Mouse (Mus musculus): ENCODE results near the gene Cdc27.

Cdc27 gene

DNA sequence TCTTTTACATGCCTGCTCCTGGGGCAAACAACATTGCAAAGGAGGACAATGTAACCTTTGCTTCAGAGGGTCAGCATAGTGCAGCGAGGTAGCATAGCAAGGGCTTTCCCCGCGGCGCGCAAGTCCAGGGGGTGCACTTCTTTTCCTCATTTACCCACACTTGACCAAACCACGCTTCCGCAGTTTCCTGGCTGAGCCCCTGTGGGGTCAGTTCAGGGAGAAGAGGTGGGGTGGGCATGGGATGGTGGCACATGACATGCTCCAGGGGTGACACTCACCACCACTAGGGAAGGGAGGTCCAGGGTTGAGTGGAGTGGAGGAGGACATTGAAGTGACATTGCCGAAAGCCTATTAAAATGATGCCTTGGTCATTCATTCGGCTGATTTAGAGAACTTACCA lies 28.7 kb upstream of the Cdc27 start:
- TF ChIP-seq GATA4 (IDR thresholded peaks at IDR 0.05; ENCODE audit: insufficient replicate concordance, low read length), result no peak

DNA sequence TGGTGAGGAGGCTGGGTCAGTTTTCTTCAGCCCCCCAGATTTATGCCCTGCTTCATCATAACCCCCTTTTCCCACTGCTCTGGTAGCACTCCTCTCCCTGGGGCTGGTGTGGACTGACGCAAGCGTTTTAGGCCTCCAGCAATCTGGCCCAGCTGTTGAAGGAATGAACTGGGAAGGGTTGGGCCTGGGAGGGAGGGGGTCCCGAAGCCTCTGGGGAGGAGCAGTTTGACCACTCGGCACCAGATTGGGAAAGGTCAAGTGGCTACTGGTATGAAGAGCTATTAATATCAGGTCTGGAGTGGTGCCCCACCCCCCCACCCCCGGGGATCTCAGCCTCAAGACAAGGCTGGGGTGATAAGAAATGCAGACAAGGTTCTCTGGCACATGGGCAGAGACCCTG lies 27.7 kb upstream of the Cdc27 start:
- no peak for TF ChIP-seq GATA4 (IDR thresholded peaks at IDR 0.05; ENCODE audit: insufficient replicate concordance, low read length)

DNA sequence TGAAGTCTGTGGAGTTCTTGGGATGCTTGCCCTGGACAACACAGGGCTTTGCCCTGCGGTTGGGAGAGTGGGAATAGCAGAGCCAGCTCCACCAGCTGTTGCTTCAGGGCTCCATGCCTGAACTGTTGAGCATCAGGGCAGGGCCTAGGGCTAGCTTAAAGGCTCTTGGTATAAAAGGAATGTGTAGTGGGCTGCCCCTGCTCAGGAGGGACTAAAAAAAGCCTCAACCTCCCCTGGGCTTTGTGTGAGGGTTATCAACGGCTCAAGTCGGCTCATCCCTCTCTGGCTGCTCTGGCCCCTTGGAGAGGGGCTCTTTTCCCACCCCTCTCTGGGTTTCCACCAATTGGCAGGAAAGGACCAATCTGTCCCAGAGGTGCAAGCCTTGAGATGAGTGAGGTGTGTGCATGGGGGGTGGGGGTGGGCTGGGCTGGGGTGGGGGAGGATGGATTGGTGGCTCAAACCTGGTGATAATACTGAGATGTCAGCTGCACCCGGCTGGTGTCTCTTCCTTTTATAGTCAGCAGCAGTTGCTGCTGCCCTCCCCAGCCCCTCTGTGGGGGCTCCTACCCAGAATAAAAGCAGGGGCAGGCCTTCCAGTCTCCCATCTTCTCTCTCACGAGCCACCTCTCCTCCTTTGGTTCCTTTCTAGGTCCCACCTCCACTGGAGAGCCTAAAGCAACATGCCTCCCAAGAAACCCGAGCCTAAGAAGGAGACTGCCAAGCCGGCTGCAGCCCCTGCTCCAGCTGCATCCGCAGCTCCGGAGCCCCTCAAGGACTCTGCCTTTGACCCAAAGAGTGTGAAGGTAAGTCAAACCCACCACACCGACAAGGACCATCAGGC lies 26.6 kb upstream of the Cdc27 start:
- no peak for TF ChIP-seq GATA4 (IDR thresholded peaks at IDR 0.05; ENCODE audit: insufficient replicate concordance, low read length)

DNA sequence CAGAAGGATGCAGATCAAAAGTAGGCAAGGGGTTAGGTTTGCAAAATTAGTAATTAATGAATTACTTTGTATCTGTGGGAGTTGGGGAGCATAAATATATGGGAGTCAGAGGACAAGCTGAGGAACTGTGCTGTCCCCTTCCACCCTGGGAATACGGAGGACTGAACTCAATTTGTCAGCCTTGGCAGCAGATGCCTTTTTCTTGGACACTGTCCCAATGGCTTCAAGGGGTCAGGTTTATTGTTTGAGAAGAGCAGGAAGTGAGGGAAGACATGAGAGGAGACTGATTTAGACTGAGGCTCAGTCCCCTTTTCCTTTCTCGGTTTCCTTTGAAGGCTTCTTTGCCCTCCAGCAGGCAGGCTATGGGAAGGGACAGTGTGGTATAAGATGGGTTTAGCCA lies 22.1 kb upstream of the Cdc27 start:
- TF ChIP-seq GATA4 (IDR thresholded peaks at IDR 0.05; ENCODE audit: insufficient replicate concordance, low read length), result no peak

DNA sequence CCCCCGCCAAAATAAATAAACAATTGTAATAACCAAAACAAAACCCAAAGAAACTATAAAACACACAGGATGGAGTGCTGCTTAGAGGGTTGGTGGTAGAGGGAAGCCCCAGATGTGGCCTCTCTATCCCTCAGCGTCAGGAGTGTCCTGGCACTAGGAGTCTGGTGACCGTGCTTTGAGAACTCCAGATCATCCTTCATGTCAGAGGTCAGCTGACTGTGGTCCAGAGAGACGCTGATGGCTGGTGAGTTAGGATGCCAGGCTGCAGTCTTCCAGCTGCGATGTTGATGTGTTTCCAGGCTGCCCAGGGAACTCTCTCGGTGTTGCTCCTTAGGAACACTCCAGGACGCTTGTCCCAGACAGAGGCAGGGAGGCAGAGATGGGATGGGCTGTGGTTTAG lies 21.7 kb upstream of the Cdc27 start:
- TF ChIP-seq GATA4 (IDR thresholded peaks at IDR 0.05; ENCODE audit: insufficient replicate concordance, low read length), result no peak

DNA sequence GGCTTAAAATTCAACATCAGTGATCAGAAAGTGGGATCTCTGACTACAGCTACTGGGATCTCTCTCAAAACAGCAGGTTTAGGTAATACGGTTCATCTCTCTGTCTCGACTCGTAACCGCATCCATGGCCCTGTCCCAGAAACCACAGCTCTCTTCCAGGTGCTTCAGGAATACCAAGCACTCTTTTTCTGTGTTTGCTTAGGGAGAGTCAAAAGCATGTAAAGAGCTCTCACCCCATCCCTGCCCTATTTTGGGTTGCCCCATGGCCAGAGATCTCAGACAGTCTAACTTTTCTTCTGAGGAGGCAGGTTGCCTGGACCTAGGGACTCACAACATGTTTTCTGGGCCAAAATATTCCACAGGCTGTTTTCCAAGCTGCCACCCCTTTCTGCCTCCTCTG lies 17.9 kb upstream of the Cdc27 start:
- no peak for TF ChIP-seq GATA4 (IDR thresholded peaks at IDR 0.05; ENCODE audit: insufficient replicate concordance, low read length)

DNA sequence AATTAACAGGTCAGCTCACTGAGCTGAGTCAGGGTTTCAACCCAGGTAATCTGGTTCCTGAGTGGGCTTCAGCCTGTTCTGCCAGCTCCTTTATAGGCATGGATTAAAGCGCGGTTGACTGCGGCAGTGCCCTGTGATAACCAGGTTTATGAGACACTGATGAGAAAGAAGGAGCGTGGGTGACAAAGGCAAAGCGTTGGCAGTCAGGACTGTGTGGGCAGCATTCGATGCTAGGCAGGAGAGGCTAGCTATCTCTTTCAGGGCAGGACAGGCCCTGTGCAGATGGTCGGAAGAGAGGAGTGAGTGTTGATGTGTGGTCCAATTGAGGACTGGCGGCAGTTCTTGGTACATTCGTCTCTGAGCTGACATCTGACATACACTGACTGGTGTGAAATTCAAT lies 17.3 kb upstream of the Cdc27 start:
- no peak for TF ChIP-seq GATA4 (IDR thresholded peaks at IDR 0.05; ENCODE audit: insufficient replicate concordance, low read length)

DNA sequence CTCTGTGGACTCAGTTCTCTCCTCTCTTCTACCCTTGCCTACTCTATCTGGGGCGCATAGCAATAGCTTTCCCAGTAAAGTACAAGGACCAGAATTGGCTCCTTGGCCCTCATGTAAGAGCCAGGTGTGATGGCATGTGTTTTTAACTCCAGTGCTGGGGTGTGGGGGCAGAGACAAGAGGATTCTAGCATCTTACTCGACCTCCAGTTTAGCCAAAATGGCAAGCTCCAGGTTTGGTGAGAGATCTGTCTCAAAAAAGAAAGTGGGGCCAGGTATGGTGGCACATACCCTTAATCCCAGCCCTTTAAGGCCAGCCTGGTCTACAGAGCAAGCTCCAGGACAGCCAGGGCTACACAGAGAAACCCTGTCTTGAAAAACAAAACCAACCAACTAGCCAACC lies 16.4 kb upstream of the Cdc27 start:
- no peak for TF ChIP-seq GATA4 (IDR thresholded peaks at IDR 0.05; ENCODE audit: insufficient replicate concordance, low read length)

DNA sequence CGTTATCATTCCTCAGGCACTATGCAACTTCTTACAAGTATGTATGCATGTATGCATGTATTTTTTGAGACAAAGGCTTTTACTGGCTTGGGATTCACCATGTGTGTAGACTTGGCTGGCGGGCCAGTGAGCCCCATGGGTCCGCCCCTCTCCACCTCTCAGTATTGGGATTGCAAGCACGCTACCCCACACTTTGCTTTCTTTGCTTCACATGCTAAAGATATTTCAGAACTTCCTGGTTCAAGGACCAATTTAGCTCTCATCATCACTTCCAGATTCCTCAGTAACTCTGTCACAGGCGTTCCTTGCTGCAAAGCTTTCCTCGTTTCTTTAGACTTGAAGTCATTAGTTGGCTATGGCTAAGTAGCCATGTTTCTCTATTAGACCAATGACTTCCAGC lies 15.7 kb upstream of the Cdc27 start:
- no peak for TF ChIP-seq GATA4 (IDR thresholded peaks at IDR 0.05; ENCODE audit: insufficient replicate concordance, low read length)

DNA sequence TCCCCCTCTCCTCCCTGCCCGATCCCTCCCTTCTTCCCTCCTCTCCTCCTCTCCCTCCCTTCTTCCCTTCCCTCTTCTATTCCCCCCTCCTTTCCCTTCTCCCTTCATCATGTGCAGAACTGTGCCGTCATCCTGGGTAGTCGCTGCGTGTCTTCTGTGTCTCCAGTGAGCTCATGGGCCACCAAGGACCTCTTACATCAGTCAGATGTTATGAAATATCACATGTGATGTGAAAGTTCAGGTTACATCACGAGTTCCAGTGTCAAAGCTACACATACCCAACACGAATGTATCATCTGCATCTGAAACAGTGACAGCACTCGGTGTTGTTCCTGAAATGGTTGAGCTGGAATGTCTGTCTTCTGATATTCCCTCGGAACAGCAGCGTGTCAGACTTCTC lies 14.8 kb upstream of the Cdc27 start:
- TF ChIP-seq GATA4 (IDR thresholded peaks at IDR 0.05; ENCODE audit: insufficient replicate concordance, low read length), result no peak

DNA sequence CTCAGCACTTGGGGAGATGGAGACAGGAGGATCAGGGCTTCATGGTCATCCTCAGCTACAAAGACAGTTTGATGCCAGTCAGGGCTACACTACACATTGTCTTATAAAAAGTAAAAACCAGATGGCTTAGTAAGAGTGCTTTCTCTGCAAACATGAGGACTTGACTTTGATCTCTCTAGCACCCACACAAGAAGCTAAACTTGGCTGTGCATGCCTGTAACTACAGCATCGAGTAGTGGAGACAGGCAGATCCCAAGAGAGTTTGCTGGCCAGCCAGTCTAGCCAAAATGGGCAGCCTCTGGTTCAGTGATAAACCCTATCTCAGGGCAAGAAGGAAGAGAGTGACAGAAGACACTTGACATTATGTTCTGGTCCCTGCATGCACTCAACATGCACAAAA lies 13.1 kb upstream of the Cdc27 start:
- TF ChIP-seq GATA4 (IDR thresholded peaks at IDR 0.05; ENCODE audit: insufficient replicate concordance, low read length), result no peak

DNA sequence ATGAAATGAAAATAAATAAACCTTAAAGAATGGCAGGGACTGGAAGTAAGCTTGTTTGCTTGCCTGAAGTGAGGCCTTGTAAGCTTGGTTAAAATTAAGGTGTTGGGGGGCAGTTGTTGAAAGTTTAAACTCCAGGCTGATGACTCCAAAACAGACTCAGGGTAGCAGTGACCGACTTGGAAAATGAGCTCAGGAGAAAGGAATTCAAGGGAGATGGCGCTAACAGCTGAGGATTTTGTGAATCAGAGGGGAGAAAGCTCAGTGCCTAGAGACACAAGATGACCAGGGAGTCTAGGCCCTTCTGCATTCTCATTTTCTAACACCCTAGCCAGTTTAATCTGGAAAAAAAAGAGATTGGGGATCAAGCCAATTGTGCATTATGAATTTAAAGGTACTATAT lies 10.6 kb upstream of the Cdc27 start:
- TF ChIP-seq GATA4 (IDR thresholded peaks at IDR 0.05; ENCODE audit: insufficient replicate concordance, low read length), result no peak

DNA sequence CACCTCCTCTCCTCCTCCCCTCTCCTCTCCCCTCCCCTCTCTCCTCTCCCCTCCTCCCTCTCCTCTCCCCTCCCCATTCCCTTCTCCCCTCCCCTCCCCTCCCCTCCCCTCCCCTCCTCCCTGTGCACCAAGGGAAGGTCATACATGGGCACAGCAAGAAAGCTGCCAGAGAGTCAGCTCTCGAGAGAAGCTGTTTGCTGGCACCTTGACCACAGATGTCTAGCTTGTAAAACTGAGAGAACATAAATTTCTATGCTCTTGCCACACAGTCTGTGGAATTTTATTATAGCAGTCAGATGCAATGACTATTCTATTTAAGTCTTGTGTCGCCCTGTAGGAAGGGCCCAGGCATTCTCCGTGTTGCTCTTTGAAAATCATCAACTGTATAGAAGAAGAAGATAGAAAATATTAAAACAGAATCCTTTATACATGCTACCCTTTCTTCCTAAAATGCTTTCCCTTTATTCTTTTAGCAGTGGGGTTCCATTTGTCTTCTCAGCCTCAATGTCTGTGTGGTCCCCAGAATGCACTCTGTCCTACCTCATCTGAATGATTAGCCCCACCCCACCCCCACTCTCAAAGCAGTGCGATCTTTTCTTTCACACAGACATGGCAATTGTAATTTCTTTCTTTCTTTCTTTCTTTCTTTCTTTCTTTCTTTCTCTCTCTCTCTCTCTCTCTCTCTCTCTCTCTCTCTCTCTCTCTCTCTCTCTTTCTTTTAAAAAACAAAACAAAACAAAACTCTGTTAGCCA lies 8.4 kb upstream of the Cdc27 start:
- TF ChIP-seq GATA4 (IDR thresholded peaks at IDR 0.05; ENCODE audit: insufficient replicate concordance, low read length), result no peak

DNA sequence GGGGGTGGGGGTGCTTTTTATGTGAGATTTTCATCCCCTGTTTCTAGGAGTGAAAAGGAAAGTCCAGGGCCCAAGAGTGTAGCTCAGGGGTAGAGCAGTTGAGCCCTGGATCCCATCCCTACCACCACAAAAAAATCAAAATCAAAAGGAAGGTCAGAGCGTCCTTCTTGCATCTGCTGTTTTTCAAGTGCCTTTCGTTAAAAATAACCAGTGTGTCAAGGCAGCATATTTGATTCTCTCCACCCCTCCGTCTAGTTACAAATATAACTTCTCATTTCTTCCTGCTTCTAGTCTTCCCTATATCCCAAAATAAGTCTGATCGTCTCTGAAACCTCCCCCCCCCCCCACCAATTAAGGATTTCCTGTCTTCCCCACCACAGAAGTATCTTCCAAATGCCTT lies 7.6 kb upstream of the Cdc27 start:
- no peak for TF ChIP-seq GATA4 (IDR thresholded peaks at IDR 0.05; ENCODE audit: insufficient replicate concordance, low read length)

DNA sequence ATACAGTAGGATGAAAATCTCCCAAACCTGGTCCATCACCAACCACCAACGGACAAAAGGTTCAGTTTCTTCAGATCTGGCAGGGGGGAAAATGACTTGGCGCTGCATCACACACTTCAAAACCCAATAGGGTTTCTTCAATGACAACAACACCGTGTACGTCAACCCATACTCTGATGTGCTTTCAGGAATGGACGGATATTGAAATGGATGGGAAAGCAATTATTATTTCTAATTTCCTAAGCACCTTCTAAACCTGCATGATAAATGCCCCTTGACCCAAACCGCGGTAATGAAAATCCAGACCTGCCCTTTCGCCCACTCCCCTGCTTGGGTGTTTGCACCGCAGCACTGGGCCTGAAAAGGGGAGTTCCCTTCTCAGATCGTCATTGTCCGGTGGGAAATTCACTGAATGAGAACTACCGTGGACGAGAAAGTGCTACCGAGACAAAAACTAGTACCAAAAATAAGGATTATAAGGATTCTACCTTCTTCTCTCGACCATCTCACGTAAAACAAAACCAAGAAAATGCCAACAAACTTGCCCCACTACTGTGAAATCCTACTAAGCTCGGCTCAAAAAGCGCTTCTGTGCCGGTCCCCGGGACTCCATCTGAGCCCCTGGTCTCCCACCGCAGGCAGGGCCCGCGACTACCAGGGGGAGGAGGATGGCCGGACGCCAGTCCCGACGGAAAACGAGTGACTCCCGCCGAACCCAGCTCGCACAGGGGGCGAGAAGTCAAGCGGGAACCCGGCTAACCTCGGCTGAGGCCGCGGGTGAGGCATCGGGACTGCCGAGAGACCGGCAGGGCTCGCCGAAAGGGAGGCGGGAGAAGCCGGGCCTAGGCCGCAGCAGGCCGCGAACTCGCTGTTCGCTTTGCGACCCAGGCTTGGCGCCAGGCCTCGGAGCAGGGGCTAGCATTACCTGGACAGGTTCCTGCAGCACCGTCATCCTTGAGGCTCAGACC lies 698 bp downstream of the Cdc27 start:
- no peak for TF ChIP-seq GATA4 (IDR thresholded peaks at IDR 0.05; ENCODE audit: insufficient replicate concordance, low read length)
